Mouse (Mus musculus) bone marrow macrophage, adult 2 months (primary cell): ENCODE results near the gene Rnpep. TPM values are rescaled to one million over a fixed set of nuclear protein-coding genes. Genes with fewer than 3 reads are reported as not detected.
"Not testable (repeated sequence)": the region's sequence is repeated elsewhere in the genome, so short reads cannot be mapped to it uniquely, and the experiment has no call there.

ENCODE experiments used
- H3K27ac ChIP-seq: 2 replicates; pipeline ENCODE4 v1.5.1; 2012; ENCODE audit warnings: low read depth, low read length; ENCODE audit not compliant: insufficient read depth
- H3K4me1 ChIP-seq: 2 replicates; pipeline ENCODE4 v1.6.1; 2012; ENCODE audit warnings: low read length; ENCODE audit not compliant: control insufficient read depth, insufficient read depth
- H3K4me3 ChIP-seq: 2 replicates; pipeline ENCODE4 v1.5.1; 2012; ENCODE audit warnings: mild to moderate bottlenecking, low read length, moderate library complexity; ENCODE audit not compliant: insufficient read depth
- CTCF ChIP-seq: IDR thresholded peaks from 2 replicates; pipeline ENCODE4 v1.5.1; 2012; ENCODE audit warnings: low read depth, mild to moderate bottlenecking, low read length, moderate library complexity
- POLR2A ChIP-seq: IDR thresholded peaks from 2 replicates; pipeline ENCODE4 v1.6.1; 2012; ENCODE audit warnings: mild to moderate bottlenecking, low read depth, low read length, borderline replicate concordance
- polyA plus RNA-seq: library from polyadenylated mRNA; stranded (reverse); fragments of >200 nt; gene quantifications from 2 replicates; pipeline ENCODE4 v1.2.4, GENCODE M21; 2012; ENCODE audit not compliant: missing spikeins, insufficient read depth, insufficient read length

Gene Rnpep
- polyA plus RNA-seq, 1 experiment, result 207 TPM

GRCm38 (mm10) chr1:135237131-135237851 lies 46.6 kb downstream of the Rnpep start:
- Histone ChIP-seq H3K4me1 (no peaks in the 10 kb centered on the region), H3K4me3 (no peak overlapping the region), H3K27ac (no peak overlapping the region)
- TF ChIP-seq CTCF (no peak), POLR2A (no peak)

- H3K4me1 ChIP-seq, result no peaks in the 10 kb centered on the region
- no peak overlapping the region for H3K4me3 ChIP-seq
- no peak overlapping the region for H3K27ac ChIP-seq
- no peak for TF ChIP-seq CTCF
- no peak for TF ChIP-seq POLR2A
Measured at GRCm38 (mm10) chr1:135234771-135235170, 49.1 kb downstream of the Rnpep start.

DNA sequence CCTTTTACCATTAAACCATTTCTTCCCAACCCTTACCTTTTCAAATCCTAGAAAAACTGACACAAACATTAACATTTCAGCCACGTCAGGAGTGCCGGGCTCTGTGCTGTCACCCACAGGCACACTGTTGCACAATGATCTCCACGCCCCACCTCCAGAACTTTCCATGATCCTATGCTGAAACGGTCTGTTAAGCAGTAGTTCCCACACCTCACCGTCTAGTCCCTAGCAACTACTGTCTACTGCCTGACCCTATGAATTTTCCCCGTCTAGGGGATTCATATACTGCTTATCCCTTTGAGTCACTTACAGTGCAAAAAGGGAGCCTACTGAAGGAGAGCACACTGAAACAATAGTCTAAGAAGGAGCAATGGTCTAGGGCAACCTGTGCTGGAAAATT lies 49.9 kb downstream of the Rnpep start:
- Histone ChIP-seq H3K27ac (no peak overlapping the region), H3K4me1 (no peaks in the 10 kb centered on the region), H3K4me3 (no peak overlapping the region)
- no peak for TF ChIP-seq POLR2A
- TF ChIP-seq CTCF, result no peak

GRCm38 (mm10) chr1:135231878-135232277 lies 52.0 kb downstream of the Rnpep start:
- not testable (repeated sequence) for H3K4me3 ChIP-seq, H3K4me1 ChIP-seq, H3K27ac ChIP-seq

GRCm38 (mm10) chr1:135227339-135227950 lies 56.4 kb downstream of the Rnpep start:
- no peaks in the 10 kb centered on the region for H3K4me1 ChIP-seq
- no peak overlapping the region for H3K4me3 ChIP-seq
- no peak overlapping the region for H3K27ac ChIP-seq
- no peak for TF ChIP-seq POLR2A
- no peak for TF ChIP-seq CTCF

DNA sequence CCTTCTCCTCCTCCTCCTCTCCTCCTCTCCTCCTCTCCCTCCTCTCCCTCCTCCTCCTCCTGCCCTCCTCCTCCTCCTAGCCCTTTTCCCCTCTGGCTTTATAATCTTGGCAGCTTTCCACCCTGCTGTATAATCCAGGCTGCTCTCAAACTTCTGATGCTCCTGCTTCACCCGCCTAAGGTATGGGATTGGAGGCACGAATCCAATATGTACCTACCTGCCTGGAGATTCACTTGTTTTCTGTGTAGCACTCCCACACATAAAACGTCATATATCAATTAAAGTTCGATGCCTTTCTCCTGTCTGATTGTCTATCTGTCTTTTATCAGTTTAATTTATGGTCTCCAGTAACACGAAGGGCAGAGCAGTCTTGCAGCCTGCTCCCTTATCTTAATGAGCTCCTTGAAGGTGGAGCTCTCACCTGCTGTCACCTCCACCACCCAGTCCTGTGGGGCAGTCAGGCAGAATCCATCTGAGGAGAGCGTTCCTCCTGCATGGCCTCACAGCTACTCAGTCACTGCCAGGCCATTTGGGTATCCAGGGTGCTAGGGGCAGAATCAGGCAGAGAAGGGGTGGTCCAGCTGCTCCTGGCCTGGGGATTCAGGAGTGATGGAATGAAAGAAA lies 58.8 kb downstream of the Rnpep start:
- no peaks in the 10 kb centered on the region for H3K4me1 ChIP-seq
- TF ChIP-seq CTCF (no peak), POLR2A (no peak)
- H3K27ac ChIP-seq, result no peak overlapping the region
- no peak overlapping the region for H3K4me3 ChIP-seq

DNA sequence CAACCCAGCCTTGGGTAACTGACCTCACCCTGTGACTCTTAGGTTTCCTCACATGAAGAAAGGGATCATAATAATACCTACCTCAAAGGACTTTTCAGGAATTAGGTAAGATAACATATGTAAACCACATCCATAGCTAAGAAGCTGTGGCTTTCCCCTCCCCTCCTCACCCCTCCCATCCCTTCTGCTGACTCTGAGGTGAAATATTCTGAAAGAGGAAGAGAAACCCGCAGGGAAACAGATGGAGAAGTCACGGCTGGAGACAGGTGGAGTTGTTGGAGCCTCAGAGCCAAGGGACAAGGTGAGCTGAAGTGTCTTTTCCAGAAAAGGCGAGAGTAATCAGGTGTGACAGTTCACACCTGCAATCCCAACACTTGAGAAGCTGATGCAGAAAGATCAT lies 59.7 kb downstream of the Rnpep start:
- H3K4me1 ChIP-seq, result no peaks in the 10 kb centered on the region
- no peak for TF ChIP-seq POLR2A
- no peak for TF ChIP-seq CTCF
- H3K4me3 ChIP-seq, result no peak overlapping the region
- H3K27ac ChIP-seq, result no peak overlapping the region

GRCm38 (mm10) chr1:135217607-135218233 lies 66.2 kb downstream of the Rnpep start:
- no peak overlapping the region for H3K27ac ChIP-seq
- no peak overlapping the region for H3K4me3 ChIP-seq
- no peaks in the 10 kb centered on the region for H3K4me1 ChIP-seq
- TF ChIP-seq CTCF, result no peak
- no peak for TF ChIP-seq POLR2A

- Histone ChIP-seq H3K4me3 (no peak overlapping the region), H3K4me1 (no peaks in the 10 kb centered on the region), H3K27ac (no peak overlapping the region)
- no peak for TF ChIP-seq CTCF
- no peak for TF ChIP-seq POLR2A
Measured at GRCm38 (mm10) chr1:135213772-135214640, 69.9 kb downstream of the Rnpep start.

Other genes with a start within 250 kb of the Rnpep start
- gene Lgr6, start 178.8 kb downstream of the Rnpep start, polyA plus RNA-seq, result not detected in 2 replicates
- gene Ptpn7, start 151.4 kb downstream of the Rnpep start, polyA plus RNA-seq, result 42.8 and 49.1 TPM in 2 replicates
- 204 TPM in 2 replicates for gene Arl8a, start 137.3 kb downstream of the Rnpep start, polyA plus RNA-seq
- gene Gpr37l1, start 116.4 kb downstream of the Rnpep start, polyA plus RNA-seq, result not detected in 2 replicates
- gene Elf3, start 25.5 kb downstream of the Rnpep start, polyA plus RNA-seq, result not detected in 2 replicates
- gene Timm17a, start 29.7 kb upstream of the Rnpep start, polyA plus RNA-seq, result 40.7 and 43.0 TPM in 2 replicates
- gene Lmod1, start 40.7 kb upstream of the Rnpep start, polyA plus RNA-seq, result 0.13 and 0.20 TPM in 2 replicates
- gene Shisa4, start 91.2 kb upstream of the Rnpep start, polyA plus RNA-seq, result not detected in 2 replicates
- 31.7 and 32.3 TPM in 2 replicates for gene Ipo9, start 146.4 kb upstream of the Rnpep start, polyA plus RNA-seq